Mouse (Mus musculus) T-helper 2 cell (primary cell): Measurements from ENCODE around the gene Spag7.

Experiments
- in situ Hi-C: fragments of 300-600 bp; cut with MboI, MseI; formaldehyde crosslinking; loops from one replicate; pipeline ENCODE4 v1.15.1; 2025; ENCODE audit warnings: high pct_unique_total_duplicates

Spag7 gene

DNA sequence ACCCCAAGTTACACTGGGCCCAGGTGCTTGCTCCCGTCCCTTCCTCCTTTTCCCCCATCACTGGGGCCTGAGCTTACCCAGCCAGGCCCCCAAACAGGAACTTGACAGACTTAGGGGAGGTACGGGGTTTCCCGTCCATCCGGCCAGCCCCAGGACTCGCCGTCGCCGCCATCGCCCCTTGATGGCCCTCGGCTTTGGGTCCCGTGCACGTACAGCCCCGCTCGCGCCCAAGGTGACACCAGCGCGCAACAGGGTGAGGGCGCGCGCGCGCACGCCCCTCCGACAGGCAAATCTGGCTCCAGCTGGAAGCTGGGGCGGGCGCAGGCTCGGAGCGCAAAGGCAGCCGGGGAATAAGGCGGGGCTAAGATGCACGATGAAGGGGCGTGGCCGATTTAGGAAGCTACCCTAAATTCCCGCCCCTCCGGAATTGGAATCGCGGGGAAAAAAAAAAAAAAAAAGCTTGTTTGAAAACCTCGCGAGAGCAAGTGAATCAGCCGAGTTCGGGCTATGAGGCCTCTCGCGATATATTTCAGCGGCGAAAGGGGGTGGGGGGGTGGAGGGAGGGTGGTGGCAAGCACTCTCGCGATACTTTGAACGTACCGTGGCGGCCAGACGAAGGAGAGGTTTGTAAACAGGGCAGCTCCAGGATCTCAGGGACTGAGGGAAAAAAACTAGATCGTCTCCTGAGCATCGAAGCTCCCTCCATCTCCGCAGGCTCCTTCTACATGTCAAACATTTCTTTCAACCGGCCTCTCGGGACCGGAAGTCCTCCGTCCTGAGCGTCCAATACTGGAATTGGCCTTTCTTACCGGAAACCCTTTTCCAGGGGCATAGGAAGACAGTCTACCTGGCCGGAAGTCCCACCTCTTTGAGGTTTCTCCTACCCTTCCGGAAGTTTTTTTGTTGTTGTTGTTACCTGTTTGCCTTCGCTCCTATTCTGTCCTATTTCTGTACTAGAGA, 22.2 kb downstream of the Spag7 start, which contains the start of the genes Rnf167 and Slc25a11:
TSS of gene Rnf167 (plus strand) at position 545 of the 960 bp plus-strand sequence.
TSS of gene Slc25a11 (minus strand) at position 789 of the 960 bp plus-strand sequence.
- in situ Hi-C loops = no loop called here

GRCm38 (mm10) chr11:70646259-70646555, 23.0 kb downstream of the Spag7 start:
- in situ Hi-C loops = no loop called here

DNA sequence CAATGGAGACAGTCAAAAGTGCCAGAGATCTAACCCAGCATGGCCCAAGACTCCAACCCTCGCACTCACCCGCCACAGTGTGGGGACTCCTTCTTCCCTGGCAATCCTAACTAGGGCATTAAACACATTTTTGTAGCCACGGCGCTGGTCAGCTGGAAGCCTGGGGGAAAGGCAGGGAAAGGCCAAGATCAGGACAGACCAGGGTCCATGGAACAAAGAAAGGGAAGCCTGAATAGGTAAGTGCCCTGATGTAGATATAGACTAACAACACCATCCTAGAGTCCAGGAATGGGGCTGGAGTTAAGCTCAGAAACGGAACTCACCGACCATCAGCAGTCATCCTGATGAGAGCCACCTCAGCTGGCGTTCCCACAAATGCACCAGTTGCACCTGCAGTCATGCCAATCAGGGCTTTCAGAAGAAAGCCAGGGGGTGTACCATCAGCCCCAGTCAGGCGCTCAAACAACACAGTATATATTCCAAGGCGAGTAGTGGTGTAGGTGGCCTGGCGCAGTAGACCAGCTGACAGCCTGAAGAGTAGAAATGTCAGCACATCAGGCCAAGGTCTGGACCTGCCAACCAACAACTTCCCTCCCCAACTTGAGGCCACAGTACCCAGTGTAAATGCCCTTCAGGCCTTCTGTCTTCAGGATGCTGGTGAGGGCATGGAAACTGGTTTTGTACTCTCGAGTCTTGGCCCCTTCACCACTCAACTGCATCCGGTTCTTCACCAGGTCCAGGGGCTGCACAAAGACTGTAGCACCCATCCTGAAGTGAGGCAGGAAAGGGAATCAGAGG, 23.6 kb downstream of the Spag7 start:
- in situ Hi-C loops = no loop called here

DNA sequence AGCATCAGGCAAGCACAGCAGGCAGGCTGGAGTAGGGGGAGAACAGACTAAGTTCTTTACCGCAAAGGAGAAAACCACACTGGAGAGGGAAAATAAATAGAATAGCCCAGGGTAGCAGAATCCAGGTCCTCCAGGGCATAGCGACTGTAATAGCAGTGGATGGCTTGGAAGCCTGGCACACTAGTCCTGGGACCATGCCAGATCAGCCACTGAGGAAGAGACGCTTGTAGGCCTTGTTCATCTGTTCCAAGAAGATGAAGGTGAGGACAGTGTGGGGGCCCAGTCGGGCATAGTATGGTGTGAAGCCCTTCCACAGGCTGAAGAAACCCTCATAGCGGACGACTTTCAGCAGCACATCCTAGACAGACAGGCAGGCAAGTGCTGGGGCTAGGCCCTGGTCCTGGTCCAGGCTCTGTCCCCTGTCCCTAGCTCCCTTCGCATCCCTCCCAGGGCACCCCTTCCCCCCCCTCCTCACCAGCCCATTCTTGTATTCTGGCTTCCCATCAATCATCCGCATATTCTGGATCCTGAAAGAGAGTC, 24.6 kb downstream of the Spag7 start:
- in situ Hi-C loops = no loop called here

- in situ Hi-C loops = no loop called here
Measured at GRCm38 (mm10) chr11:70643051-70643450, 26.2 kb downstream of the Spag7 start.

GRCm38 (mm10) chr11:70641241-70641640, 28.0 kb downstream of the Spag7 start:
- in situ Hi-C loops = no loop called here

GRCm38 (mm10) chr11:70639976-70640375, 29.2 kb downstream of the Spag7 start:
- in situ Hi-C loops = no loop called here

- in situ Hi-C loops = no loop called here
Measured at GRCm38 (mm10) chr11:70638714-70639278, 30.4 kb downstream of the Spag7 start, which contains the start of gene Gp1ba. Gp1ba (plus strand) TSS chr11:70639122.

GRCm38 (mm10) chr11:70638293-70638692, 30.9 kb downstream of the Spag7 start:
- in situ Hi-C loops = no loop called here

- in situ Hi-C loops = no loop called here
Measured at GRCm38 (mm10) chr11:70637764-70638163, 31.5 kb downstream of the Spag7 start.

GRCm38 (mm10) chr11:70635601-70636000, 33.6 kb downstream of the Spag7 start:
- in situ Hi-C loops = no loop called here

DNA sequence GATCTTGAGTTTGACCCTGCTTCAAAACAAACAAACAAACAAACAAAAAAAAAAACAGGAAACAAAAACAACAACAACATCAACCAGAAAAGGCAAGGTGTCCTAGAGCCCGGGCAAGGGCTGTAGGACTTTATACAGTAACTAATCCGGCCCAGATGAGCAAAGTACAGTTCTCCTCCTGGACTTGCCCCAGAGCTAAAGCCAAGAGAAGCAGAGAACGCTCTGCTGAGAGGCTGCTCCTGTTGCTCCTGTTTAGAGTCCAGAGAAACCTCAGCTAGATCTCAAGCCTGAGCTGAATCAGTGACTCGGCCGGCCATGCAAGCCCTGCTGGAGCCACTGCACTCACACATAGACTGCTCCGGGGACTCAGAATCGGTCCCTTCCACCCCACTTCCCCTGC, 39.1 kb downstream of the Spag7 start:
- in situ Hi-C loops = no loop called here

- in situ Hi-C loops = no loop called here
Measured at GRCm38 (mm10) chr11:70629557-70629956, 39.7 kb downstream of the Spag7 start.

GRCm38 (mm10) chr11:70628431-70628830, 40.8 kb downstream of the Spag7 start:
- in situ Hi-C loops = no loop called here

DNA sequence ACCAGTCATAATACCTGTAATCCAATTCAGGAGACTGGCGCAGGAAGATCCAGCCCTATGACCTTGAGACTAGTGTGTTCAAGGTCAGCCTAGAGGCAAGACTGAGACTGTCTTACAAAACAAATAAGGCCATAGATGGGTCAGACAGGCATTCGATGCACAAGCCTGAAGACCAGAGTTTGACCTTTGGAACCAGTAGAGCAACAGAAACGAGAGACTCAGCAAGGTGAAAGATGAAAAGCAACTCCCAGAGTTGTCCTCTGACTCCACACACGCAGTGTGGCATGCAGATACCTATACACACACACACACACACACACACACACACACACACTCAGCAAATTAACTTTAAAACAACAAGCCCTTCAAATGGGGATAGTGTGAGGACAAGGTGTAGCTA, 42.3 kb downstream of the Spag7 start:
- in situ Hi-C loops = no loop called here

DNA sequence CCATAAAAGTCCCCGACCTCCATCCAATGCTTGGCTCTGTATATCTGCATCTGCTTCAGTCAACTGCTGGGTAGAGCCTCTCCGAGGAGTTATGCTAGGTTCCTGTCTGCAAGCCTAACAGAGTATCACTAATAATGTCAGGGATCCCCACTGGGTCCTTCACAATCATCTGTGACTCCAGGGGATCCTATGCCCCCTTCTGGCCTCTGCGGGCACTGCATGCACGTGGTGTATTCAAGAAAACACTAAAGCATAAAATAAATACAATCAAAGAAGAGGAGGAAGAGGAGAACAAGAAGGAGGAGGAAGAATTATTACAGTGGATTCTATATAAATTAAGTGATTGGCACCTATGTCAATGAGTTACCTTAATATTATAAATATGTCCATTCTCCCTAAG, 43.7 kb downstream of the Spag7 start:
- in situ Hi-C loops = no loop called here

DNA sequence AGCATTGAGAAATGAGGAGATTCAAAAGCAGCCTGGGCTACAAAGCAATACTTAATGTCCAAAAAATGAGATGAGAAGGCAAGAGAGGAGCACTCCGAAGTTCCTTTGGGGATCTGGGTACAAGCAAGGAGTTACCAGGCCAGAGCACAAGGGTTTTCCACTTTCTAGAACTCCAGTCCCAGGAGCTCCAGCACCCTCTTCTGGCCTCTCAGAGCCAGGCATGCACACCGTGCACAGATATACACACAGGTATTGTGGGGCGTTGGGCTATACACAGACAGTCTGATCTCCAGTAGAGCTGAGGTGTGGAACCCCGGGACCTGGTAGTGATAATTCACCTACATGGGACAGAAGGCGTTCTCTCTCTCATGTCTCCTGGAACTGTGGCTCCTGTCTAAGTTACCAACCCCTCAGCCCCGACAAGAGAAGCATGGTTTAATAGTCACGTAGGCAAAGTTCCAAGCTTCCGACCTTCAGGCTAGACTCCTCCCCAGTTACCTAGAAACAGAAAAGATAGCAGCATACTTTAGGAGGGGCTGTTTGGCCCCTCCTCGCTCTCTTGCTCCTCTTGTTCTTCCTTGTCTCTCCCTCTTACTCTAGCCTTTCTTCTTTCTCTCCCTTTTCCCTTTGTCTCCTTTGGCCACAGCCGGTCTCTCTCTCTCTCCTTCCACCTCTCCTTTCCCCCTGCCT, 46.0 kb downstream of the Spag7 start:
- in situ Hi-C loops = no loop called here

DNA sequence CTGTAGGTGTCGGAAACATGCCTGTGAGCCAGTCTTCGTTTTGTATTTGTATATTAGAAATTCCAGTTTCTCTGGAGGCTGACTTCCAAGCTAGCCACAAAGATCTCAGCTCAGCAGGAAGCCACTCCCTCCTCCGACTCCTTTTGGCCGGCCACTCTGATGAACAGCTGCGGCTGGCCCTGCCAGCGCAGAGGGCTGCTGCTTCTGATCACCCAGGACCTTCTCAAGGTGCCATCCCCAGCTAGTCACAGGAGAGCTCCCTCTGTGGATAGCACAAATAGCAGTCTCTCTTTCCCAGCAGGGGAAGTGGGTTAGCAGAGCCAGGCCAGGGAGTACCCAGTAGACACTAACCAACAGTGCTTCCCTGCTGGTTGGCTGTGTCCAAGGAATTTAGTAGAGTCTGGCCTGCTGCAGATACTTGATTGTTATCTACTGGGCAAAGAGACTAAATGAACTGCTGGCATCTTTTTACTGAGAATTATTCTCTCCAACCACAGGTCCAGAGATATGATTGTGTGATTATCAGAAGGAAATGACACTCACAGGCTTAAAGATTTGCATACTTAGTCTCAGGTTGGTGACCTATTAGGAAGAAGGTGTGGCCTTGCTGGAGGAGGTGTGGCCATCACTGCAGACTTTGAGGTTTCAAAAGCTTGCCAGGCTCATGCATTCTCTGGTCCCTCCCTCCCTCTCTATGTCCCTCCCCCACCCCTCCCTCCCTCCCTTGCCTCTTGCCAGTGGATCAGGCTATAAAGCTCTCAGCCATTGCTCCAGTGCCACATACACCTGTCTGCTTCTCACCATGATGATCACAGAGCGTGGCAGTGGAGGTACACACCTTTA, 47.0 kb downstream of the Spag7 start:
- in situ Hi-C loops = no loop called here

GRCm38 (mm10) chr11:70619101-70619500, 50.1 kb downstream of the Spag7 start, which contains the start of gene Chrne:
Chrne (minus strand) TSS chr11:70619216.
- in situ Hi-C loops = no loop called here

- in situ Hi-C loops = no loop called here
Measured at GRCm38 (mm10) chr11:70615516-70616093, 53.6 kb downstream of the Spag7 start, which contains the start of gene 4930544D05Rik. 4930544D05Rik (plus strand) TSS chr11:70615848.
